Mouse (Mus musculus) hindbrain, embryonic 11.5 days (tissue): ENCODE measurements at regions not wholly inside any gene's neighbourhood (a gene's known extent, or its start where the extent isn't known, plus 50 kb on each side); places are given as distances from the start of the nearest gene placed in this dataset.

ENCODE experiments used
- ATAC-seq: fragments of 200-750 bp; cut with Nextera tagmentation; 2 replicates; pipeline ENCODE4 v1.8.0; 2017; ENCODE audit warnings: mild to moderate bottlenecking, moderate TSS enrichment, moderate library complexity; ENCODE audit not compliant: low FRiP score
- DNase-seq: peaks from one replicate; pipeline ENCODE4 v3.0.0-alpha.2; 2015; ENCODE audit warnings: low spot score
- H3K27ac ChIP-seq: fragments of 300-500 bp; sonication (generic); 2 replicates; pipeline ENCODE4 v1.5.1; 2014; ENCODE audit warnings: mild to moderate bottlenecking, low read depth, low read length
- H3K27me3 ChIP-seq: fragments of 300-500 bp; sonication (generic); 2 replicates; pipeline ENCODE4 v1.6.1; 2014; ENCODE audit warnings: mild to moderate bottlenecking, low read length, moderate library complexity, mixed read lengths; ENCODE audit not compliant: control insufficient read depth, insufficient read depth
- H3K36me3 ChIP-seq: fragments of 300-500 bp; sonication (generic); 2 replicates; pipeline ENCODE4 v1.6.1; 2014; ENCODE audit warnings: mild to moderate bottlenecking, low read length, moderate library complexity, mixed read lengths; ENCODE audit not compliant: control insufficient read depth, insufficient read depth
- H3K4me1 ChIP-seq: fragments of 300-500 bp; sonication (generic); replicated peaks from 2 replicates; pipeline ENCODE4 v1.6.1; 2014; ENCODE audit warnings: low read length, mixed read lengths; ENCODE audit not compliant: control insufficient read depth, insufficient read depth
- H3K4me2 ChIP-seq: fragments of 300-500 bp; sonication (generic); replicated peaks from 2 replicates; pipeline ENCODE4 v1.6.1; 2014; ENCODE audit warnings: mild to moderate bottlenecking, low read depth, low read length
- H3K4me3 ChIP-seq: fragments of 300-500 bp; sonication (generic); 2 replicates; pipeline ENCODE4 v1.5.1; 2014; ENCODE audit warnings: low read depth, low read length
- H3K9ac ChIP-seq: fragments of 300-500 bp; sonication (generic); 2 replicates; pipeline ENCODE4 v1.6.1; 2014; ENCODE audit warnings: low read depth, low read length
- H3K9me3 ChIP-seq: fragments of 300-500 bp; sonication (generic); 2 replicates; pipeline ENCODE4 v1.6.1; 2016; ENCODE audit warnings: low read length; ENCODE audit not compliant: control insufficient read depth
- WGBS: fragments of 180-500 bp; shearing (Covaris S2); extraction: QIAGEN DNeasy Blood & Tissue Kit; methylation state at CpG from one replicate; pipeline ENCODE4 v1.1.7; 2014; 5-methylcytosine and 5-hydroxymethylcytosine counted together

DNA sequence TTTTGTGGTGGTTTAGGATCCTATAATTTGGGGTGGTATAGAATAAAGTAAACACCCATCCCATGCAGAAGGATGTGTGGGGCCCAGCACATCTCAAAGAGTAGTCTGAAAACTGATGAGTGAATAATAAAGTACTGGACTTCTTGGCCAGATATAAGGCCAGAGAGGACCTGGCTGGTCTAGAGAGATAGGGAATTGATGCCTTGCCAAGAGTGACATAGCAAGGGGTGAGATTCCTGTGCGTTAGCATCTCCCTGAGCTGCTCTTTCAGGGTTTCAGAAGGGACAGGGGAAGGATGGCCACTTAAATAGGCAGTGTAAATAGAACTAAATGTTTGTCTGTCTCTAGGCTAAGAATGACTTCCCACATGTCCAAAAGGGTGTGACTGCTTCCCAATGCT lies 137.0 kb upstream of the Tbc1d2b start:
- ATAC-seq, result no peak
- 77% methylated on average over 1 of the region's 1 CpGs for WGBS

DNA sequence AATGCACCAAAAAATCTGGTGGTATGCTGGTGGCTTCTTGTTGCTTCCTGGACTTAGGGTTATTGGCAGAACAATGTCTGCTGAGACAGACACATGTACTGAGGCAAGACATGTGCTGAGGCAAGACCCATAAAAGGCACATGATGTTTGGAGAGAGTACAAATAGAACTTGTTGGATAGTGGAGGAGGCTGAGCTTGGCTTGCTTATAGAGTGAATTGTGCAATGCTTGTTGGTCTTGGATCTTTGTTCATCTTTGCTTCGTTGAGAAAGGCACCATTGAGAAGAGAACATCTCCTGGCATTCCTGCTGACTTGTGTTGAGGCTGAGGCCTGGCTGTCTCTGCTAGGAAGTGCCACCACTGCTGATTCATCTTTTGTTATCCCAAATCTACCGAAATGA lies 117.8 kb upstream of the Tbc1d2b start:
- Histone ChIP-seq H3K4me1 (no peaks in the 10 kb centered on the region), H3K4me2 (no peak overlapping the region), H3K27ac (no peak overlapping the region), H3K4me3 (no peak overlapping the region), H3K9me3 (no peaks in the 10 kb centered on the region), H3K9ac (no peak overlapping the region), H3K36me3 (no peaks in the 10 kb centered on the region), H3K27me3 (no peaks in the 10 kb centered on the region)
- ATAC-seq (no peak), DNase-seq (no peak)
- 82% methylated on average over 2 of the region's 2 CpGs for WGBS

More for the DNA sequence above, 137.0 kb upstream of the Tbc1d2b start:
- no peak overlapping the region for H3K9ac ChIP-seq
- H3K27me3 ChIP-seq, result no peaks in the 10 kb centered on the region
- no peak overlapping the region for H3K4me2 ChIP-seq
- H3K36me3 ChIP-seq, result no peaks in the 10 kb centered on the region
- no peaks in the 10 kb centered on the region for H3K9me3 ChIP-seq
- no peaks in the 10 kb centered on the region for H3K4me1 ChIP-seq
- DNase-seq, result no peak
- H3K27ac ChIP-seq, result no peak overlapping the region
- no peak overlapping the region for H3K4me3 ChIP-seq

DNA sequence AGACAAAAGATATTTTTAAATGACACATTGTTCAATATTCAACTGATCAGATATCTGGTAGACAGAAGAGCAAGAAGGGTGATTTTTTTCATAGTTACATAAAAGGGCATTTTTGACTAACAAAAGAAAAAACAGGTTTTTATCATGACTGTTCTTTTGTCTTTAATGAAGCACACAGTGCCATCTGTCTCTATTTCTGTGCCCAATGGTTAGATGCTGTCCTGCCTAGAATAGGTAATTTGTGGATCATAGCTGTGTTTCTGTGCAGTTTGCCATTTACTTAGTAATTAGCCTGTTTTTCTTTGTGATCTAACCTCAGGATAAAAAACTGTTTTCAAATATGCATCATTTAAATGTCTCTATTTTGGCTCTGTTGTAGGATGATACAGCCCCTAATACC lies 114.4 kb upstream of the Tbc1d2b start:
- no peak for ATAC-seq
- Histone ChIP-seq H3K27ac (no peak overlapping the region), H3K9ac (no peak overlapping the region), H3K27me3 (no peaks in the 10 kb centered on the region), H3K36me3 (no peaks in the 10 kb centered on the region), H3K4me1 (no peaks in the 10 kb centered on the region), H3K9me3 (no peaks in the 10 kb centered on the region), H3K4me2 (no peak overlapping the region), H3K4me3 (no peak overlapping the region)
- no peak for DNase-seq

DNA sequence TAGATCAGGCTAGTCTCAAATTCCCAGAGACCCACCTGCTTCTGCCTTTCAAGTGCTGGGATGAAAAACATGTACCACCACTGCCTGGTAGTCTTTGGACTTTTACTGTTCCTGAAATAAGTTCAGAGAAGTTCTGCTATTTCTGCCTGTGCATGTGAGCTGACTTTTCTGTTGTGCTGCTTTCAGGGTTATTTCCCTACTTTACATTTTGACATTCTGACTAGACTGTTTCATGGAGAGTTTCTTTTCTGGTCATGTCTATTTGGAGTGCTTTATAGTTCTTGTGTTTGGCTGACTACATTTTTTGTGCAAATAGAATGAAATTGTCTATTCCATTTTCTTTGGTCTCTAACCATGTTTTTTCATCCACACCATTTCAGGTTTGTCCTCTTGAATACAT lies 109.5 kb upstream of the Tbc1d2b start:
- Histone ChIP-seq H3K36me3 (no peaks in the 10 kb centered on the region), H3K27me3 (no peaks in the 10 kb centered on the region), H3K4me2 (no peak overlapping the region), H3K9me3 (no peaks in the 10 kb centered on the region), H3K9ac (no peak overlapping the region), H3K27ac (no peak overlapping the region), H3K4me1 (no peaks in the 10 kb centered on the region), H3K4me3 (no peak overlapping the region)
- DNase-seq (no peak), ATAC-seq (no peak)

DNA sequence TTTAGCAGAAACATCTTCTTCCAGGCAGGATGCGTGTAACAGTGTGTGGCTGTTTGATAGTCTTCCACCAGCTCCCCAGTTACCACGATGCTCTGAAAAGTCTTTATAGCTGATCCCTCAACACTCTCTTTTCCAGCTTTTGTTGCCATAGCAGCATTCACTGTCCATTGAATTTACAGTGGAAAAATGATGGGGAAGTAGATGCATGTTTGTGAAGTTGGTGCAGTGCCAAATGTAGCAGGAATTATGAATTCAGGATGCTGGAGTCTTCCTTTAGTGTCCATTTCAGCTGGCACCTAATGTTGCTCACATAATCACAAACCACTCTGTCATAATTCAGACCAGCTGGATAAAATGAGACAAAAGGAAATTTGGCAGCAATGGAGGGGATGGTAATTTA lies 99.0 kb upstream of the Tbc1d2b start:
- Histone ChIP-seq H3K36me3 (no peaks in the 10 kb centered on the region), H3K27ac (no peak overlapping the region), H3K4me3 (no peak overlapping the region), H3K27me3 (no peaks in the 10 kb centered on the region), H3K4me2 (no peak overlapping the region), H3K9me3 (no peaks in the 10 kb centered on the region), H3K9ac (no peak overlapping the region), H3K4me1 (no peaks in the 10 kb centered on the region)
- ATAC-seq (no peak), DNase-seq (no peak)
- 87% methylated on average over 2 of the region's 2 CpGs for WGBS

DNA sequence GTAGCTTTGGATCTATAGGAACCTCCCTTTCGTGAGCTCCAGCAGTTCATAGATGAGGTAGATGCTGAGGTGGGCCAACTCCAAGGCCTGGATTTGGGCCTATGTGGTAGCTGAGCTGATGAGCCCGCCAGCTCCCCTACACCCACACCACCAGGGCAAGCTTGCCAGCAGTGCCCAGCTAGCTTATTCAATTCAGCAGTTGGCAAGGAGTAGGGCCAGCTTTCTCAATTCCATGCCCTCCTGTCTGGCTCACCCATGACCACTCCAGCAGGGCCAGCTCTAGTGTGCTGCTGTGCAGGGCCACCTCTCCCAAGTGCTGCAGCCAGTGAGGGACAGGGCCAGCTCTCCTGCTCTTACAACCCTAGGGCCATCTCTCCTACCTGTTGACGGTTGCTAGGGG lies 97.1 kb upstream of the Tbc1d2b start:
- Histone ChIP-seq H3K4me3 (no peak overlapping the region), H3K27me3 (no peaks in the 10 kb centered on the region), H3K4me1 (no peaks in the 10 kb centered on the region), H3K9me3 (no peaks in the 10 kb centered on the region), H3K27ac (no peak overlapping the region), H3K4me2 (no peak overlapping the region), H3K36me3 (no peaks in the 10 kb centered on the region), H3K9ac (no peak overlapping the region)
- WGBS, result 81% methylated on average over 3 of the region's 3 CpGs
- DNase-seq, result no peak
- ATAC-seq, result no peak

DNA sequence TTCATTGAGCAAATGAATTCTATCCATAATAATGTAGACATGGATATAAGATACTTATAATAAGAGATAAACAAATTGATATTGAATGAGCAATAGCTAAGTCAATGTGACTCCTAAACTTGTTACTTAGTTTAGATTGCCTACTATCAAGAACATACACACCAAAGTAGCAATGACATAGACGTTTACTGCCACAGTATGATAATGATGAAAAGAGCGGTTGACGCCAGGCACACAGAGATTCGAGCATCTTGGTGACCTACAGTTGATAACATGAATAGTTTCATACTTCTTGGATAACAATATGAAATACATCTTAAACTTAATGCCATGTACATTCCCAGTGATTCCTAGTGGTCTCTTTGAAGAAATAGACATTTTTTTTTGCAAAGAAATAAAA lies 55.9 kb upstream of the Tbc1d2b start:
- no peak overlapping the region for H3K27ac ChIP-seq
- 91% methylated on average over 4 of the region's 4 CpGs for WGBS
- DNase-seq (no peak), ATAC-seq (no peak)
- no peaks in the 10 kb centered on the region for H3K36me3 ChIP-seq
- H3K9me3 ChIP-seq, result no peaks in the 10 kb centered on the region
- H3K4me1 ChIP-seq, result no peaks in the 10 kb centered on the region
- H3K4me3 ChIP-seq, result no peak overlapping the region
- no peak overlapping the region for H3K9ac ChIP-seq
- no peak overlapping the region for H3K4me2 ChIP-seq
- no peaks in the 10 kb centered on the region; the same call in 1 of the 2 replicates for H3K27me3 ChIP-seq
